Mouse (Mus musculus) T-helper 17 cell (primary cell): ENCODE measurements around the gene Acin1.
"Not testable (repeated sequence)": the region's sequence is repeated elsewhere in the genome, so short reads cannot be mapped to it uniquely, and the experiment has no call there.

Experiments
- in situ Hi-C, 2 experiments: fragments of 300-600 bp; cut with MboI, MseI; formaldehyde crosslinking; loops; 1 replicate in 1 of 2; 2 replicates in 1 of 2; pipeline ENCODE4 v1.15.1; 2025; ENCODE audit warnings: high pct_unique_total_duplicates in 2 of 2

The Acin1 gene

DNA sequence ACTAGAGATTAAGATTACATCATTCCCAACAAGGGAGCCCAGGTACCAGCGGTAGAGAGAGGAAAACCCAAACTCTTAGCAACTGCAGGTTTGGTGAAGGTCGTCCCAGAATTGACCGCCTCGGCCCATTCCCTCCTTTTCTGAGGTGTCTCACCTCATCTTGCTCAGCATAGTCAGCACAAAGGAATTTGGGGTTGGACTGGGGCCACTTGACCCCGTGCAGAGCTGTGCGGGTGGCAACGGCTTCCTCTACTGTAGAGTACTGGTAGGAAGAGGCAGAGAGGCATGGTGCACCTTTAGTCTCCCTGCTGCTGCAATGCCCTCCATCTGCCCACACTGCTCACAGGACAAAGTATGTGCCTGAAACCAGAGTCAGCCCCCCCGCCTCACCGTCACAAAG, 42.4 kb downstream of the Acin1 start:
- in situ Hi-C loops = loop anchor here in 1 of 2 experiments (5.0 kb wide), 1 partner anchor 72 kb away; no protein-coding TSS in a partner anchor

DNA sequence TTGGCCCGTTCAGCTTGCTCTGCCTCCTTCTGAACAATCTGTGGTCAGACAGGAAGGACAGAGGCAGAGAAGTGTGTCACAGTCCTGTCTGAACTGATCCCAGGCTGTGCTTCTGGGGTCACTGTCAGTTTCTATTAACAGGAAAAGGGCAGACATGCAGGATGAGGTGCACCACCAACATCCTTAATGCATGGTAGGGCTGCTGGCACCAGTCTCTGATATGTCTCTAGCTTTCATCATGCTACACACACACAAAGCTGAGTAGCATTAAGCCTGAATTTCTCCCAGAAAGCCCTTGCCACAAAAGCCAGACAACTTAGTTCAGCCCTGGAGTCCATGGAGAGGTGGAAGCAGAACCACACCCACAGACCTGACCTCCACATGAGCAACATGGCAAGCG, 43.7 kb downstream of the Acin1 start:
- in situ Hi-C loops = loop anchor here in 1 of 2 experiments (5.0 kb wide), 1 partner anchor 71 kb away; no protein-coding TSS in a partner anchor

DNA sequence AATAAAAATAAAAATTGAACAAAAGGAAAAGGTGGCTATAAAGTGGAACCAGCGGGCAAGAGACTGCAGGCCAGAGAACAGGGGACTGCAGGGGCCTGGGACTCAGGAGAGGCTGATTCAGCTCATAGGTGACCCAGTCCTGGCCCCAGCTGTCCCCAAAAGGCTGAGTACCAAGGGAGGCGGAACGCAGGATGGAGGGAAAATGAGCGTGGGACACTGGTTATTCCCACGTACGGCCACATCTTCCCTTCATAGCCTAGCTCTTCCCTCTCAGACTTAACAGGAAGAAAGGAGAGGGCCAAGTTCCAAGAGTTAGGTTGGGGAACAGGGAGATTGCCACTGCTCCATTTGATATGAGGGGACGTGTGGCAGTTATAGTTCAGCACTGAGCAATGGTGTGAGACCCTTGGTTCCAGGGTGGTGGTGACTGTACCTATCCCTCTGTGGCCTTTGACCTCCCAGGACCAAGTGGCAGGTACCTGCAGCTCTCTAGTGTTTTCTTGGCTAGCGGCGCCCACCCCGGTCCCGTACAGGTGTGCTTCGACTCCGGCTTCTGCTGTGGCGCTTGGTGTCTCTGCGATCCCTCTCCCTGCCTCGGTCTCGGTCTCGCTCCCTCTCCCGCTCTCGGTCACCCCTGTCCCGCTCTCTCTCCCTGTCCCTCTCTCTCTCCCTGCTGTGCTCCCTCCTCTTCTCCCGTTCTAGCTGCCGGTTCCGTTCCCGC, 44.3 kb downstream of the Acin1 start:
- in situ Hi-C loops = loop anchor here in 1 of 2 experiments (5.0 kb wide), 1 partner anchor 70 kb away; no protein-coding TSS in a partner anchor

DNA sequence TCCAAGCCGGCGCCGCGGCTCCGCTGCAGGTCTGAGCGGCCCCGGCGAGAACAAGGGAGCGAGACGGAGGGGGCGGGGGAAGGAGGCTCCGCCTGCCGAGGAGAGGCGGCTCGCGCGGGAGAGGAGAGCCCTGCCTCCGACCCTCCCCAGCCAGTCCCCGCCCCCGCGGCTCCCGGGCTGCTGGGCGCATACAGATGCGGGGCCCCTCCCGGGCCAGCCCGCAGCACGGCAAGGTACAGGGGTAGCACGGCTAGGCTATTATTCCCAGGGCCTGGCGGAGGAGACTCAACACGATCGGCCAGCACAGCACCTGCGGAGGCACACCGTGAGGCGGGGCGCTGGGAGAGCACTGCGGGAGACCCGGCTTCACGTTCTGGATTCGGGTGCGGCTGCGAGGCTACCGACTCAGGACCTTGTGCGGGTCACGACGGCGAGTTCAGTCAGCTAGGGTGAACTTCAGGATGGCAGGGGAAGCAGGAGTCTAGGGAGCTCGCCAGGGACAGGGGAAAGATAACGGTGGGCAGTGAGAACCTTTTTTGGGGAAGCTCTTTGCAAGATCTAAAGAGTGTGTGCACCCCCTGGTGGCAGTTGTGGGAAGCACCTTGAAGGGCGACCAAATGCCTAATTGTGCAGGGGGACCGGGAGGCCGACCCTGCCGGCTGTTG, 45.3 kb downstream of the Acin1 start, which contains the start of gene Cdh24:
TSS of gene Cdh24 (minus strand) at position 60 of the 665 bp plus-strand sequence.
- in situ Hi-C loops = loop anchor here in 1 of 2 experiments (5.0 kb wide), 1 partner anchor 69 kb away; no protein-coding TSS in a partner anchor

DNA sequence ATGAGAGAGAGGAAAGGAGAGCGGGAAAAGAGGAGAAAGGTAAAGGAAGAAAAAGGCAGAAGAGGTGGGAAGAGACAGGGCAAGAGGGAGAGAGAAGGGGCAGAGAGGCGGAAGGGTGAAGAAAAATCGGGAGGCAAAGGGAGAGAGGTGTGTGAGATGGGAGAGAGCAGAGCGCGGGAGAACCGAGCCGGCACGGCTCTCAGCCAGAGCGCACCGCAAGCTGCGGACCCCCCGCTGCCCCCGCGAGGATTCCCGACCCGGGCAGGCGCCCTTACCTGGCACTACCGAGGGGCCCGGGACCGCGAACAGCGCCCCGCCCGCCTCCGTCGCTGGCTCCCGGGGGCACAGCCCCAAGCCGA, 45.8 kb downstream of the Acin1 start, which contains the start of gene Gm17606:
TSS of gene Gm17606 (plus strand) at position 7 of the 359 bp plus-strand sequence.
- in situ Hi-C loops = loop anchor here in 1 of 2 experiments (5.0 kb wide), 1 partner anchor 69 kb away; no protein-coding TSS in a partner anchor

DNA sequence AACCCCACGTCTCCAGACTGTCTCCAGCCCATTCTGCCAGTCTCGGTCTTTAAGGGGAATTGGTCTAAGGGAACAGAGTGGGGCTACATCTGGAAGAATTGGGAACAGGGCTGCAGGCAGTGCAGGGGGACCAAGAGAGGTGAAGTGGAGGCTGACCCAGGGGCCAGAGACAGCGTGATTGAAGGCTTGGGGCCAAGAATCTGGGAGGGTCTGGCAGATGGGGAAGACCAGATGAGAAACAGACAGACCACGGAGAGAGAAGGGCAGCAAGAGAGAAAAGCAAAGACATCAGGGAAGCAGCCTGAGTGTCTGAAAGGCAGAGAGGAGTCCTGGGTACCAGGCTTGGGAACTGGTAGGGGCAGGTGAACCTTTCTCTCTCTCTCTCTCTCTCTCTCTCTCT, 46.6 kb downstream of the Acin1 start:
- in situ Hi-C loops = loop anchor here in 1 of 2 experiments (5.0 kb wide), 1 partner anchor 68 kb away; no protein-coding TSS in a partner anchor

DNA sequence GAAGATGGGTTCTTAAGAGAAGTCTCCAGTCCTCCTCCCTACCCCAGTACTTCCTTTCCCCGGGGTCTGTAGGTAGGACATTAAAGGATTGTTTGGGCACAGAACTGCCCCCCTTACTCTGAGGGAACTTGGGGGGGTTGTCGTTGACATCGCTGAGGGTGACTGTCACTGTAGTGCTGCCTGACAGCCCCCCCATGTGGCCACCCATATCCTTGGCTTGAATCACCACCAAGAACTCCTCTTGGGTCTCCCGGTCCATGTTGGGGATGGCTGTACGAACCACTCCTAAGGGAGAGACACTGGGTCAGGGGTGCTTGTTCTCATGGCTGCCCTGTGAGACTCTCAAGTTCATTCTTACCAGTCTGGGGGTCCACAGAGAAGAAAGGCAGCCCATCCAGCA, 48.5 kb downstream of the Acin1 start:
- in situ Hi-C loops = loop anchor here in 1 of 2 experiments (5.0 kb wide), 1 partner anchor 66 kb away; no protein-coding TSS in a partner anchor

DNA sequence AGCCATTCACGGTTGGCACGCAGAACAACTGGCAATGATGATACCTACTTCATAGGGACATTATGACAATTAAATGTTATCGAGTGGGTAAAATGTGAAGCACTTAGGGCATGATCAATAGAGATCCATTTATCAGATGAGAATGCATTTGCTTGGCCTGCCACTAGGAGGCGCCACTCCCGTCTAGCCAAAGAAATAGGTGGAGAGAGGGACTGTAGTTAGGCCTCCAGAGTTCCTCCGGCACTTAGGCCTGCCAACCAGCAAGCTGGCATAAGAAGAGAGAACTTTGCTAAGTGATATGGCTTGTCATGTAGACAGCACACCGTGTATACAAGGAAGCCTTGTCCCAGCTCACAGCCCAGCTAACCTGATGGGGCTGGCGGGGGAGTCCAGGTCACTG, 49.8 kb downstream of the Acin1 start:
- in situ Hi-C loops = loop anchor here in 1 of 2 experiments (5.0 kb wide), 1 partner anchor 65 kb away; no protein-coding TSS in a partner anchor

DNA sequence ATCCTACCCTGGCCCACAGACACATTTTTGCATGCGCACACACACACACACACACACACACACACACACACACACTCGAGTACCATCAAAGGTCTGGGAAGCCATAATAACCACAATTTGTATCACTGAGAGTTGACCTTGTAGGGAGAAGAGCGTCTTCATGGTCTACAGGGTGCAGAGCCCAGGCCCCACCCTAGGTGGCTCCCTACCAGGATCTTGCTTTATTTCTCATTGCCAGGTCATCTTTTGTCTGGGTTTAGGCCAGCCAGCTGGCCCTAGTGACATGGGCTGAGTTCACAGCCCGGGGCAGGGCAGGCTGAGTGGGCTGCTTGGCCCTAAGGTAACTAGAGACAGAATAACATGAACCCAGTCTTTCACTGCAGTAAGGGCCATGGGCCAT, 52.5 kb downstream of the Acin1 start:
- in situ Hi-C loops = no loop called here

DNA sequence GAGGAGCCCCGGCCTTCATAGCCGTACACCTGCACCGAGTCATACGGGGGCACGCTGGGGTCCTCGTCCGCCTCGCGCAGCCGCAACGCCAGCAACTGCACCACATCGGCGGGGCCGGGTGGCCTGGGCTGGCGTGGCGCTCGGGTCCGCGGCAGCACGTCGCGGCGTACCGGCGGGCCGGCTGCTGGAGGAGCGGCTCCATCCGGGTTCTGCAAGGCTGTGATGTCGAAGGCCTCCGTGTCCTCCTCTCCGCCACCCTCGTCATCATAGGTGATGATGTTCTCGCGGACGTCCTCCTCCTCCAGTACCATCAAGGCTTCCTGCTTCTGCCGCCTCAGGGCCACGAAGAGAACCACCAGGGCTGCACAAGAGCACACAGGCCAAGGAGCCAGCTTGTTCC, 54.5 kb downstream of the Acin1 start:
- in situ Hi-C loops = no loop called here

DNA sequence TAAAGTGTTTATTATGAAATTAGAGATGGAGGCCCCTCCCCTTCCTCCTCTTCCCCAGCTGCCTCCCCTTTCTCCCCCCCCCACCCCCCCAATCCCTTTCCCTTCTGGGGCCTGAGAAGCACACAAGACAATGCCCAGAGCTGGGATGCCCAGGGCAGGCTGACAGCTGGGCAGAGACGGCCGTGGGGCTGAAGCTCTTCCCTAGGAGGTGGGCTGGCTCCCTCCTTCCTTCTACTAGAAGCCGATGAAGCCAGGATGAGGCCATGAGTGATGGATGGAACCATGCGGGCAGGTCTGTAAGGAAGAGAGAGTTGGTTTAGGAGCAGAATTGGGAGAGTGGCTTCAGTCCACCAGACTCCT, 55.5 kb downstream of the Acin1 start:
- in situ Hi-C loops = no loop called here

DNA sequence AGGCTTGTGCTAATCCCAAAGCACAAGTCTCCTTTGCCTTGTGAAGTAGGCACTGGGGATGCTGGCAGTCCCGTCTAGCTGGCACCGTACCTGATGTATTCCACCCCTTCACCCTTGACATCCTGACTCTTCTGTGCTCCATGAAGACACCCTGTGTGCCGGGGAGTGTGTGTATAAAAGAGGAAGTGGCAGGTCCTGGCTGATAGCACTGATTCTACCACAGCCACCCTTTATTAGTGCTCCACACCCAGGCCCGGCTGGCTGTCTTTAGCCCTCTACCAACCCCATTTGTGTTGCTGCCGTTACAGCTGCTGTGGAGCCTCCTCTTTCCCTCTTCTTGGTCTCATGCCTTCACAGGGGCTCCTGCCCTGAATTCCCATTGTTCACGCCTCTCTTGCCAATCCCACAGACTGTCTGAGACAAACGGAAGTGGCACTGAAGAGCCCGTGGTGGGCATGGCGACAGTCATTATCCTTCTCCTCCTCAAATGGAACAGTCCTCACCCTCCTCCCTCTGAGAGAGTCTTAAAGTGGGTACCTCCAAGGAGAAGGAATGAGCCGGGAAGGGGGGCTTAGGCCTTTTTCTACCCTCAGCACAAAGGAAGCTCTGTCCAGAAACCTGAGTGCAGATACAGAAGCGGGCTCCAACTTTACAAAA, 56.0 kb downstream of the Acin1 start:
- in situ Hi-C loops = no loop called here

DNA sequence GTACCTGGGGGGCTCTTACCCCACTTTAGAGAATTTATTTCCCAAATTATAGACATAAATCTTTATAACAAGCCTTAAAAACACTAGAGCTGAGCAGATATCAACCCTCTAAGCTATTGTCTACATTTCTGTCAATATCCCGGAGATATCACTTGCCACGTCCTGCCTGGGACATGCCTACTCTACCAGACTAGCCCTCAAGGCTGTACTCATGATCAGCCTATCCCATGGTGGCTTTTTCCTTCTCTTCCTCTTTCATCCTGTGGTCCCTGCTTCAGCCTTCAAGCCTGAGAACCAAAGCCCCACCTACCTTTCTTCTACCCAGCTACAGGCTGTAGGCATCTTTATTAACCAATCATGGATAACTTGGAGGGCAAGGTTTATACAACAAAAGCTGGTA, 56.9 kb downstream of the Acin1 start:
- in situ Hi-C loops = no loop called here

DNA sequence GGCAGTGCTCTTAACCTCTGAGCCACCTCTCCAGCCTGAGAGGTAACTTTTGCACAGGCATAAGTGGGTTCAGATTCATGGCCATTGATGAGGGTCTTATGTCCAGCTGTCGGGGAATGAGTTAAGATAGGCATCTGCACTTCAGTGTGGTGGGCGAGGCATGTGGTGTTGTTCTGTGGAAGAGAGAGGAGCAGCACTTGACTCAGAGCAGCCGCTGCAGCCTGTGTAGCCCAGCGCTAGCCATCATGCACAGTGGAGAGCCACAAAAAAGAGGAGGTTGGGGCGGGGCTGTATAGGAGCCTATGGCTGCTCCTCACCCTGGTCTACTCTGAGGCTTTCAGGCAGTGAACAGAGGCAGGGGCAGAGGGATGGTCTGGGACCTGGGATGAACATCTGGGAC, 58.6 kb downstream of the Acin1 start:
- in situ Hi-C loops = no loop called here

DNA sequence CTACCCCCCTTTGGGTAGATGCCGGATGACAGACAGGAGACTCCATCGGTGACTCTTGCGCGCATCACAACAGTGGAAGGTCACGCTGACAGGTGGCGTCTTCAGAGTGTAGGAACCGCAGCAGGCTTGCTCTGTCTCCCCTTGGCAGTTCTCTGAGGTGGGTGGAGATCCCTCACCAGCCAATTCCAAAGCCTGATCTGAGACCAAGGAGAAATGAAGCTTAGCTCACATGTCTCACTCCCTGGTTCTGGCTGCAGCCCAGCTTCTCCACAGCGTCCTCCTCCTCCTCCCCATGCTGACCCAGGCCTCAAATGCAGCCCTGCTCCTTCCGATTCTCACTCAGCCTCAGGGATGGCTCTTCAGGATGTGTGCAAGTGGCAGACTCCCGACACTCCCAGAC, 61.8 kb downstream of the Acin1 start:
- in situ Hi-C loops = no loop called here

DNA sequence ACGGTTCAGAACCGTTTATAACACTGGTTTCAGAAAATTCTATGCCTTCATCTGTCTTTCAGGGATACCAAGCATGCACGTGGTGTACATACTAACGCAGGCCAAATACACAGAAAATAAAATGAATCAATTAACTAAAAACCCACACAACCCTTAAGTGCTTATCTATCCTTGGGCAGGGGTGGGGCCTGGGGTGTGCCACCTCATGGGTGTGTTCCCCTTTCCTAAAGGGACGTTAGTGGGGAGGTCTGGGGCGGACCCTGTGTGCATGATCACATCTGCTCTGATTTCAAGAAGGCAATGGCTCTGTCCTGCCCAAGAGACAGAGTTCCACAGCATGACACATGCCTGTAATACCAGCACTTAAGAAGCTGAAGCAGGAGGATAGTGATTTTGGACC, 63.4 kb downstream of the Acin1 start:
- in situ Hi-C loops = no loop called here

DNA sequence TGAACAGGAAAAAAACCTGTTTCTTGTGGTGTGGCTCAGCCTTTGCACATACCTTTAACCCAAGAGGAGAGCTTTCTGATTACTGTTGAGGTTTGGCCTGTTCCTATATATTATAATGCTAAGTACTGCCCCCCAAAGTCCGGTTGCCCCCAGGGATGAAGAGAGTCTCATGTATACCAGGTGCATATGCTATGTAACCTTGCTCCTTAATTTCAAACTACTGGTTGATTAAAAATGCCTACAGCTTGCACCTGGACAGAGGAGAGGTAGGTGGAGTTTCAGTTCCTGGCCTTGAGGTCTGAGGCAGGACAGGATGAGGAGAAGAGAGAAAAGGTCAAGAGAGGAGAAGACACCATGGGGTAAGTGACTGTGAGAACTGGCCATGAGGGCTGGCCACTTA, 65.6 kb downstream of the Acin1 start, which contains the start of gene Psmb11:
TSS of gene Psmb11 (plus strand) at position 301 of the 400 bp plus-strand sequence.
- in situ Hi-C loops = no loop called here

DNA sequence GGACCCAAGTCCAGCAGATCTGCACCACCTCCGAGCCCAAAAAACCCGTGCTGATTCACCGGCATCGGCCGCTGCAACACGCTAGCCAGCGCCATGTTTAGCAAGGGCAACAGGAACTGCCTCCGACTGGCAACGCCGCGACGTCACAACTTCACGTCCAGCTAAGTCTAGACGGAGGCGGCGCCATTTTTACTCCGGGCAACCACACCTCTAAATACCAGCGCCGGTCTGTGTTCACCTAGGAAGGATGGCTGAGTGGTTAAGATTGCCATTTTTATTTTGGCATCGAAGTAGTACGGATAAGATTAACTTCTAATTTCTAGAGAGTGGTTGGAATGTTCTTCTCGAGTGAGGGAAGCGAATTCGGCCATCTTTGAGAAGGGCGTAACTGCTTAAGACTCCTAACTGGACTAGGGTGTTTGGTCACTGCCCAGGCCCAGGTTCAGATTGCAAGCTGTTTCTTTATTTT, 68.8 kb downstream of the Acin1 start, which contains the start of gene Psmb5:
TSS of gene Psmb5 (minus strand) at position 126 of the 469 bp plus-strand sequence.
- in situ Hi-C loops = no loop called here

DNA sequence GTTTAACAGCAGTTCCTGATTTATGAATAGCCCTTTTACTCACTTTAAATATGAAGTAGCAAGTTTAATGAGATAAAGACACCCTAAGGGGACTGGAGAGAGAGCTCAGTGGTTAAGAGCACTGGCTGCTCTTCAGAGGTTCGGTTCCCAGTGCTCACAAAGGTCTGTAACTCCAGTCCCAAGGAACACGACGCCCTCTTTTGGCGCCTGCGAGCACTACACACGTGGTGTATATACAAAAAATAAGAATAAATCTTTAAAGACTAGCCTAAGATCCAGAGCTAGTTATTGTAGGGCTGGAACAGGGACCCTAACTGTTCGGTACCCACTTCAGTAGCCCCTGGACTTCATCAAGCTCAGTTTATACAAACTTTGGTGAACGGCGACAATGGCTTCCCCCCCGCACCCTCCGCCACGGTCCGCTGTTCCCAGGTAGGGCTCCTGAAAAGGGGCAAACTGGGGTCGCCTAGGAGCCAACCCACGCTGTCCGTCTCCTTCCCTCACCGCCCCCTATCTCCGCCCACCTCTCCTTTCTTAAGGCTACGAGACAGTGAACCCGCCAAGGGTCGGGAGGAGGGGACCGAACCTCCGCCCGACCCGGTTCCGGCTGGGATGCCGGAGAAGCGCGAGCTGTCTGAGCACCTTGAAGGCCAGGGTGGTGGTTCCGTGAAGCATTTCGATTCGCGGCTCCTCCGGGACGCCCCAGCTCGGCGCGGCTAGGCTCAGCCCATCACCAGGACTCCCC, 69.4 kb downstream of the Acin1 start:
- in situ Hi-C loops = no loop called here

DNA sequence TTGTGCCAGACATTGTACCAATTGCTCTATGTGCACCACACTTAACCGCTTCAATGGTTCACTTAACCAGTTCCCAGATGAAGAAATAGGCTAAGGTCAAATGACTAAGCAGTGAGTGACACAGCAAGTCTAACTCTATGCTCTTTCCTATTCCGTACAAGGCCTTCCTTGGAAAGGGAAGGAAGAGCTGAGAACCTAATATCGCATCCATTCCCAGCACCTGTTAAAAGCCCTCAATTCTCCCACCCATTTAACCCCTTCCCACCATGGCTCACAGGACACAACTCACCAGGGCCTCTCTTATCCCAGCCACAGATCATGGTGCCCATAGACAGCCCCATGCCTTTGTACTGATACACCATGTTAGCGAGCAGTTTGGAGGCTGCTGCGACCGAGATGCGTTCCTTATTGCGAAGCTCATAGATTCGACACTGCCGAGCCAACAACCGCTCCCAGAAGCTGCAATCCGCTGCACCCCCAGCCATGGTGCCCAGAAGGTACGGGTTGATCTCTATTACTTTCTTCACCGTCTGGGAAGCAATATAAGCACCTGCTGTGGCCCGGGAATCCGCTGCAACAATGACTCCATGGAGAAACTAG, 70.4 kb downstream of the Acin1 start:
- in situ Hi-C loops = no loop called here

DNA sequence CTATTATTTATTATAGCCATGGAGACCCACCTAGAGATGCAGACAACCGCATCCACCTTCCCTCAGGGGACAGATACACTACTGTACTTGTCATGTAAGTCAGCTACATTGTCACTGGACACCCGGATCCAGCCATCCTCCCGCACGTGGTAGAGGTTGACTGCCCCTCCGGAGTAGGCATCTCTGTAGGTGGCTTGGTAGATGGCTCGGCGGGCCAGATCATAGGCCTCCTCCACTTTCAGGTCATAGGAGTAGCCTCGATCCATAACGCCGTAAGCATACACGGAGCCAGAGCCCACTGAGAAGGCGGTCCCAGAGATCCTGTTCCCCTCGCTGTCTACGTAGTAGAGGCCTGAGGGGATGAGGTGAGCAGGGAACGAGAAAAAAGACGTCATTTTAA, 72.6 kb downstream of the Acin1 start:
- in situ Hi-C loops = not testable (repeated sequence)
